ENCODE assay signal across 10 mouse cellular contexts in genomic region chr3:37271209-37271608, GRCm38 (mm10). TPM values are rescaled to one million over a fixed set of nuclear protein-coding genes. Genes with fewer than 3 reads are reported as not detected.
DNase-seq lines count a peak whose midpoint lies in the region; ATAC-seq and TF ChIP-seq lines count a peak whose summit lies in the region.
"Had no signal": no experiment of that assay in that cellular context is flagged by ENCODE, and none has a peak within 500 bp of the region (broad histone marks: within the 10 kb centered on the region; RNA-seq: fewer than 3 reads in every experiment).

No protein-coding gene starts in this region.

- TF ChIP-seq EP300 in CH12.LX (IDR thresholded peaks at IDR 0.05; ENCODE audit: low read length) = no peak

- no peak overlapping the region for H3K4me3 ChIP-seq in hindbrain, embryonic 11.5 days (ENCODE audit: low read depth, low read length)
- H3K4me3 ChIP-seq in hindbrain, embryonic 12.5 days = no peak overlapping the region
- H3K4me3 ChIP-seq in CH12.LX (replicated peaks in 1 of 3; ENCODE audit: low read depth in 2 of 3, low read length in 2 of 3, poor library complexity in 1 of 3) = no peak overlapping the region
- H3K4me3 ChIP-seq: embryonic facial prominence, embryonic 15.5 days; myocyte had no signal

- no peaks in the 10 kb centered on the region for H3K27me3 ChIP-seq in hindbrain, embryonic 11.5 days (ENCODE audit: control insufficient read depth, insufficient read depth, low read length)
- no peaks in the 10 kb centered on the region for H3K27me3 ChIP-seq in hindbrain, embryonic 12.5 days
- no peaks in the 10 kb centered on the region for H3K27me3 ChIP-seq in CH12.LX (replicated peaks)

- no peaks in the 10 kb centered on the region for H3K79me2 ChIP-seq in CH12.LX (replicated peaks; ENCODE audit: control insufficient read depth, extremely low read depth, insufficient read depth, poor library complexity, severe bottlenecking)

- ATAC-seq in hindbrain, embryonic 11.5 days (ENCODE audit: low FRiP score) = no peak
- no peak for ATAC-seq in hindbrain, embryonic 12.5 days (ENCODE audit: low FRiP score)

- no peak overlapping the region for H3K27ac ChIP-seq in hindbrain, embryonic 11.5 days (ENCODE audit: low read depth, low read length)
- H3K27ac ChIP-seq in hindbrain, embryonic 12.5 days = no peak overlapping the region
- no peak overlapping the region for H3K27ac ChIP-seq in CH12.LX (ENCODE audit: insufficient read depth, low read depth)
- H3K27ac ChIP-seq: embryonic facial prominence, embryonic 15.5 days had no signal

- no peak overlapping the region for H3K9ac ChIP-seq in hindbrain, embryonic 11.5 days (ENCODE audit: low read depth, low read length)
- no peak overlapping the region for H3K9ac ChIP-seq in hindbrain, embryonic 12.5 days
- H3K9ac ChIP-seq in CH12.LX (ENCODE audit: insufficient read depth, low read depth) = no peak overlapping the region
- H3K9ac ChIP-seq: embryonic facial prominence, embryonic 15.5 days had no signal

- TF ChIP-seq POLR2A in CH12.LX (IDR thresholded peaks at IDR 0.05; ENCODE audit: low read depth, low read length) = no peak

- peak; percentile 66 for DNase-seq in hindbrain, embryonic 11.5 days (ENCODE audit: low spot score)
- DNase-seq in CH12.LX (ENCODE audit: extremely low read depth) = peak; percentile 79
- DNase-seq in c-Kit-positive CD71-positive TER-119-negative erythroid progenitor cells, embryonic 14.5 days (ENCODE audit: low read depth) = peak; percentile 55
- DNase-seq in frontal cortex, adult 2 months (ENCODE audit: extremely low spot score in 1 of 2, low spot score in 1 of 2) = peak; percentile 20 to 83
- DNase-seq in layer of hippocampus, adult 11-12 months (ENCODE audit: low spot score) = peak; percentile 73
- DNase-seq in lung, postnatal 14 days = peak; percentile 62
- DNase-seq in spleen, postnatal 4 days (ENCODE audit: low spot score in 2 of 2) = peak; percentile 45 to 72

- TF ChIP-seq CTCF in CH12.LX (conservative IDR thresholded peaks at IDR 0.05 in 1 of 2, IDR thresholded peaks at IDR 0.05 in 1 of 2; ENCODE audit: low read depth in 2 of 2, low read length in 2 of 2) = peak; percentile 81 to 95

- no peaks in the 10 kb centered on the region for H3K4me1 ChIP-seq in hindbrain, embryonic 11.5 days (replicated peaks; ENCODE audit: control insufficient read depth, insufficient read depth, low read length)
- no peaks in the 10 kb centered on the region for H3K4me1 ChIP-seq in hindbrain, embryonic 12.5 days
- peaks cover 3 to 26% of the 10 kb centered on the region in 2 experiments; a peak in 3 of 4 replicates for H3K4me1 ChIP-seq in CH12.LX (ENCODE audit: control insufficient read depth in 1 of 2, insufficient read depth in 2 of 2)
- H3K4me1 ChIP-seq: embryonic facial prominence, embryonic 15.5 days had no signal

- in situ Hi-C loops in CH12.LX (cut with MboI; ENCODE audit: low pct_ligation_motif_present, low pct_unique_long_range_greater_than_20kb, low sequenced_read_pairs) = no loop called here

- no peaks in the 10 kb centered on the region for H3K36me3 ChIP-seq in hindbrain, embryonic 11.5 days (ENCODE audit: control insufficient read depth, insufficient read depth, low read length)
- H3K36me3 ChIP-seq in hindbrain, embryonic 12.5 days = no peaks in the 10 kb centered on the region
- H3K36me3 ChIP-seq in CH12.LX (replicated peaks in 1 of 2; ENCODE audit: control insufficient read depth in 1 of 2, insufficient read depth in 1 of 2, low read length in 1 of 2) = no peaks in the 10 kb centered on the region
- H3K36me3 ChIP-seq: embryonic facial prominence, embryonic 15.5 days had no signal

- no peak overlapping the region for H3K4me2 ChIP-seq in hindbrain, embryonic 11.5 days (replicated peaks; ENCODE audit: low read depth, low read length)
- H3K4me2 ChIP-seq in hindbrain, embryonic 12.5 days (replicated peaks) = no peak overlapping the region
- no peak overlapping the region for H3K4me2 ChIP-seq in CH12.LX (ENCODE audit: insufficient read depth, low read depth, poor library complexity, severe bottlenecking)
- H3K4me2 ChIP-seq: embryonic facial prominence, embryonic 15.5 days had no signal

- peak; percentile 91 for TF ChIP-seq RAD21 in CH12.LX (IDR thresholded peaks at IDR 0.05; ENCODE audit: low read depth, low read length)

- no peaks in the 10 kb centered on the region for H3K9me3 ChIP-seq in hindbrain, embryonic 11.5 days (ENCODE audit: control insufficient read depth, low read length)
- H3K9me3 ChIP-seq in hindbrain, embryonic 12.5 days (replicated peaks) = no peaks in the 10 kb centered on the region
- H3K9me3 ChIP-seq in CH12.LX (replicated peaks; ENCODE audit: low read length) = no peaks in the 10 kb centered on the region
- H3K9me3 ChIP-seq: embryonic facial prominence, embryonic 15.5 days had no signal

- dilution Hi-C loops in CH12.LX (cut with MboI; ENCODE audit: extremely low pct_ligation_motif_present, extremely low pct_unique_long_range_greater_than_20kb, low sequenced_read_pairs) = no loop called here

- 0% methylated on average over 1 of the region's 1 CpGs for WGBS in hindbrain, embryonic 11.5 days
- WGBS in hindbrain, embryonic 12.5 days = 6% methylated on average over 1 of the region's 1 CpGs

TF ChIP-seq in CH12.LX, 34 proteins besides CTCF, POLR2A, EP300 and RAD21:
- TF ChIP-seq NELFE (IDR thresholded peaks at IDR 0.05; ENCODE audit: low read depth, low read length) (peak; percentile 29; the same call in 1 of the 2 replicates), ZC3H11A (IDR thresholded peaks at IDR 0.05; ENCODE audit: low read depth, low read length) (peak; percentile 71), MEF2A (IDR thresholded peaks at IDR 0.05; ENCODE audit: borderline replicate concordance, low read depth, low read length) (no peak), GABPA (IDR thresholded peaks at IDR 0.05; ENCODE audit: insufficient replicate concordance, low read depth, low read length) (no peak), SMC3 (IDR thresholded peaks at IDR 0.05; ENCODE audit: low read depth, low read length) (peak; percentile 98), CHD1 (IDR thresholded peaks at IDR 0.05; ENCODE audit: low read depth, low read length) (no peak), USF2 (conservative IDR thresholded peaks at IDR 0.05; ENCODE audit: low read depth, low read length) (no peak), E2F4 (IDR thresholded peaks at IDR 0.05; ENCODE audit: insufficient replicate concordance, low read depth, low read length) (no peak), IRF4 (IDR thresholded peaks at IDR 0.05; ENCODE audit: low read depth, low read length) (peak; percentile 25; the same call in 1 of the 2 replicates)

RNA-seq across cellular contexts. Expression of gene Il21, which starts 38.8 kb away (rescaled TPM):
- not detected in 2 replicates for polyA plus RNA-seq in hindbrain, embryonic 11.5 days (2014; fragmentation: Nextera tagmentation; extraction: Ambion mirVana)
- not detected in 2 replicates for polyA plus RNA-seq in hindbrain, embryonic 12.5 days (2016; fragmentation: Nextera tagmentation; extraction: Ambion mirVana)
- total RNA-seq in CH12.LX (2012; rRNA removed) = not detected in 2 replicates
- total RNA-seq in CH12.LX (2014; rRNA removed) = not detected in 2 replicates
- not detected in 2 replicates for polyA plus RNA-seq in CH12.LX (2012; ENCODE audit: insufficient read length, low read depth)
- 0.02 TPM in 1 of 2 replicates, not detected in the other for polyA plus RNA-seq in frontal cortex, adult 2 months (2012; rRNA removed)
- polyA plus RNA-seq: embryonic facial prominence, embryonic 15.5 days; myocyte had no signal

RNA-seq across cellular contexts. Expression of gene Bbs12, which starts 41.1 kb away (rescaled TPM):
- 6.0 and 7.3 TPM in 2 replicates for polyA plus RNA-seq in hindbrain, embryonic 11.5 days (2014; fragmentation: Nextera tagmentation; extraction: Ambion mirVana)
- polyA plus RNA-seq in hindbrain, embryonic 12.5 days (2016; fragmentation: Nextera tagmentation; extraction: Ambion mirVana) = 5.0 and 5.7 TPM in 2 replicates
- total RNA-seq in CH12.LX (2012; rRNA removed) (3.2 and 4.1 TPM in 2 replicates), CH12.LX (2014; rRNA removed) (8.3 and 8.8 TPM in 2 replicates)
- polyA plus RNA-seq in CH12.LX (2012; ENCODE audit: insufficient read length, low read depth) = 3.3 and 4.0 TPM in 2 replicates
- 2.7 and 2.9 TPM in 2 replicates for polyA plus RNA-seq in frontal cortex, adult 2 months (2012; rRNA removed)

RNA-seq across cellular contexts. Expression of gene Cetn4, which starts 41.3 kb away (rescaled TPM):
- 1.4 and 1.8 TPM in 2 replicates for polyA plus RNA-seq in hindbrain, embryonic 11.5 days (2014; fragmentation: Nextera tagmentation; extraction: Ambion mirVana)
- polyA plus RNA-seq in hindbrain, embryonic 12.5 days (2016; fragmentation: Nextera tagmentation; extraction: Ambion mirVana) = 2.9 and 4.4 TPM in 2 replicates
- total RNA-seq in CH12.LX (2012; rRNA removed) (0.46 and 0.89 TPM in 2 replicates), CH12.LX (2014; rRNA removed) (2.2 and 2.9 TPM in 2 replicates)
- polyA plus RNA-seq in CH12.LX (2012; ENCODE audit: insufficient read length, low read depth) = 1.4 and 2.6 TPM in 2 replicates
- polyA plus RNA-seq in frontal cortex, adult 2 months (2012; rRNA removed) = 12.0 and 12.2 TPM in 2 replicates
